In genomic region chr9:60592974-60593373, GRCm38 (mm10) we compare ENCODE assay signal across 15 mouse cellular contexts.
DNase-seq lines count a peak whose midpoint lies in the region; ATAC-seq and TF ChIP-seq lines count a peak whose summit lies in the region.
"Had no signal": no experiment of that assay in that cellular context is flagged by ENCODE, and none has a peak within 500 bp of the region (broad histone marks: within the 10 kb centered on the region; RNA-seq: fewer than 3 reads in every experiment).

No protein-coding gene starts in this region.

- H3K4me2 ChIP-seq in intestine, embryonic 16.5 days (ENCODE audit: low read depth, low read length): no peak overlapping the region
- H3K4me2 ChIP-seq in stomach, postnatal 0 days (replicated peaks; ENCODE audit: low read depth): no peak overlapping the region

- peak overlapping the region; percentile 78 for H3K27ac ChIP-seq in intestine, embryonic 16.5 days (ENCODE audit: low read length)
- H3K27ac ChIP-seq in stomach, postnatal 0 days (replicated peaks): peak overlapping the region; percentile 78
- H3K27ac ChIP-seq: embryonic facial prominence, embryonic 10.5 days; forebrain, embryonic 10.5 days; liver, embryonic 14.5 days; midbrain, embryonic 10.5 days had no signal

- no peaks in the 10 kb centered on the region for H3K9me3 ChIP-seq in intestine, embryonic 16.5 days (ENCODE audit: control insufficient read depth, low read length)
- no peaks in the 10 kb centered on the region for H3K9me3 ChIP-seq in stomach, postnatal 0 days (ENCODE audit: control insufficient read depth, low read length)
- H3K9me3 ChIP-seq: embryonic facial prominence, embryonic 10.5 days; forebrain, embryonic 10.5 days had no signal

- TF ChIP-seq EP300 in stomach, postnatal 0 days (optimal IDR thresholded peaks at IDR 0.05): no peak

- WGBS in lung, adult 2 months: 74% methylated on average over 6 of the region's 6 CpGs
- 57% methylated on average over 6 of the region's 6 CpGs for WGBS in intestine, embryonic 16.5 days
- WGBS in stomach, postnatal 0 days: 44% methylated on average over 6 of the region's 6 CpGs

- H3K9ac ChIP-seq in intestine, embryonic 16.5 days (ENCODE audit: low read depth, low read length): peak overlapping the region; percentile 40; the same call in 1 of the 2 replicates
- 0 out of 2 replicates have a peak overlapping the region, but pooled peaks have one; percentile 13 for H3K9ac ChIP-seq in stomach, postnatal 0 days (ENCODE audit: low read length)
- H3K9ac ChIP-seq: liver, embryonic 14.5 days had no signal

- no peak overlapping the region for H3K4me3 ChIP-seq in lung, adult 2 months (replicated peaks; ENCODE audit: extremely low read depth, low read depth, low read length)
- H3K4me3 ChIP-seq in intestine, embryonic 16.5 days (ENCODE audit: low read length): no peak overlapping the region
- no peak overlapping the region for H3K4me3 ChIP-seq in stomach, postnatal 0 days (ENCODE audit: low read depth, low read length)
- H3K4me3 ChIP-seq: embryonic facial prominence, embryonic 10.5 days; forebrain, embryonic 10.5 days; midbrain, embryonic 10.5 days had no signal

- peak; percentile 28 to 38 for DNase-seq in frontal cortex, adult 2 months (ENCODE audit: extremely low spot score in 1 of 2, low spot score in 1 of 2)
- DNase-seq in frontal cortex, postnatal 25 days (ENCODE audit: low spot score in 2 of 2): no peak
- DNase-seq in lung, postnatal 10 days: peak; percentile 31
- DNase-seq in lung, adult 2 months: no peak
- DNase-seq in stomach, postnatal 0 days (ENCODE audit: low spot score): no peak
- DNase-seq in testis, postnatal 10 days (ENCODE audit: low spot score): no peak
- DNase-seq in embryo, embryonic 10.5 days (ENCODE audit: low spot score): no peak
- DNase-seq: gastrocnemius, postnatal 14 days; heart, postnatal 14 days had no signal

- no peak for TF ChIP-seq CTCF in lung, adult 2 months (IDR thresholded peaks at IDR 0.05; ENCODE audit: insufficient read depth, low read length)
- no peak for TF ChIP-seq CTCF in stomach, postnatal 0 days (IDR thresholded peaks at IDR 0.05; ENCODE audit: low read depth)

- no peaks in the 10 kb centered on the region for H3K27me3 ChIP-seq in intestine, embryonic 16.5 days (replicated peaks; ENCODE audit: control insufficient read depth, insufficient read depth, low read length)
- H3K27me3 ChIP-seq in stomach, postnatal 0 days (ENCODE audit: control insufficient read depth, insufficient read depth, low read length): no peaks in the 10 kb centered on the region

- H3K36me3 ChIP-seq in intestine, embryonic 16.5 days (ENCODE audit: control insufficient read depth, insufficient read depth, low read length): no peaks in the 10 kb centered on the region
- H3K36me3 ChIP-seq in stomach, postnatal 0 days (ENCODE audit: control insufficient read depth, insufficient read depth, low read length): no peaks in the 10 kb centered on the region

- no peak for ATAC-seq in intestine, embryonic 16.5 days
- 0 out of 2 replicates have a peak, but pooled peaks have one; percentile 15 for ATAC-seq in stomach, postnatal 0 days (ENCODE audit: low FRiP score, low TSS enrichment)
- ATAC-seq: inflammation-experienced regulatory T-cells, adult 6 months had no signal

- no peaks in the 10 kb centered on the region; the same call in 1 of the 2 replicates for H3K4me1 ChIP-seq in lung, adult 2 months (ENCODE audit: control insufficient read depth, insufficient read depth, low read length)
- peaks cover 6% of the 10 kb centered on the region for H3K4me1 ChIP-seq in intestine, embryonic 16.5 days (ENCODE audit: control insufficient read depth, insufficient read depth, low read length)
- no peaks in the 10 kb centered on the region; the same call in 1 of the 2 replicates for H3K4me1 ChIP-seq in stomach, postnatal 0 days (replicated peaks; ENCODE audit: control insufficient read depth, insufficient read depth)
- H3K4me1 ChIP-seq: embryonic facial prominence, embryonic 10.5 days; forebrain, embryonic 10.5 days; midbrain, embryonic 10.5 days had no signal

- no peak for TF ChIP-seq POLR2A in lung, adult 2 months (IDR thresholded peaks at IDR 0.05; ENCODE audit: borderline replicate concordance, extremely low read depth, low read depth, low read length)

Comparison
In these comparisons a context has a peak if more than half of its experiments do, and no peak if none do; other contexts are left out.
1. DNase-seq: peak in frontal cortex, adult 2 months (2 of 2) and lung, postnatal 10 days (single experiment); none in frontal cortex, postnatal 25 days (0 of 2), lung, adult 2 months (single experiment), stomach, postnatal 0 days (single experiment), testis, postnatal 10 days (single experiment) and embryo, embryonic 10.5 days (single experiment).